Mouse (Mus musculus) heart, postnatal 25 days (tissue): ENCODE data around the gene Map3k20. TPM values are rescaled to one million over a fixed set of nuclear protein-coding genes. Genes with fewer than 3 reads are reported as not detected.

Experiments used
- DNase-seq: peaks from one replicate; pipeline ENCODE4 v3.0.0; 2022; ENCODE audit warnings: low spot score
- intact Hi-C: fragments of 180-260 bp; cut with DNase I; formaldehyde crosslinking; loops from one replicate; pipeline ENCODE4 v1.15.1; 2025
- total RNA-seq, 2 experiments: library from RNA; stranded (reverse); gene quantifications; 2 replicates each; pipeline ENCODE4 v1.2.3; 2021

Gene Map3k20
- total RNA-seq, result 100 to 1,000 TPM; 271 to 291 TPM

DNA sequence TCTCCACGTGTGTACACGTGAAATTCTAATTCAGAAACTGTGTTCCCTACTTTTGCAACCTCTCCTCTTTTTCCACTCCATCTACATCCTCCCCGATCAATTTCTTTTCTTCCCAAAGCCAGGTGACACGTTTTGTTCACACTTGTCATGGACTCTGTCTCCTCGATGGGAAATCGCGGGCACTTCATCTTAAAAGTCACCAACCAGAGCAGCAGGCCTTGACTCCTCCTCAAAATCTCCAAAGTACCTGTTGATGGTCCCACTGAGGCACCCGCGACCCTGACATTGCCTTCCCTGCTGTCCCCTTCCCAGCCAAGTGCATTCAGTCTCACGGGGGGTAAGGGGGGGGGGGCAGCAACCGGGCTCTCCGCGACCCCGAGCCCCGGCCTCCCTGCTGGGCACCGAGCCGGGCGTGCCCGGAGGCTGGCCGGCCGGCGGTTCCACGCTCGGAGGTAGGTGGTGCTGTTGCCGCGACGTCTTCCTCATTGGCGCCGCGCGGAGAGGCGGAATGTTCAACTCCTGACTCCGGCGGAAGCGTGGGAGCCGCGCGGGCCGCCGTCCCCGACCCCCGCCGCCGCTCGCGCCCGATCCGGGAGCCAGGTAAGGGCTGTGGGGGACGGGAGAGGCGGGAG lies at the start of gene Map3k20:
Gene Map3k20, plus strand, starts transcription at position 382 of the 632 bp plus-strand sequence.
- DNase-seq, result peak; percentile 54
- intact Hi-C loops, result loop anchor here (5.0 kb wide), 1 partner anchor 43 kb away; no protein-coding TSS in a partner anchor

DNA sequence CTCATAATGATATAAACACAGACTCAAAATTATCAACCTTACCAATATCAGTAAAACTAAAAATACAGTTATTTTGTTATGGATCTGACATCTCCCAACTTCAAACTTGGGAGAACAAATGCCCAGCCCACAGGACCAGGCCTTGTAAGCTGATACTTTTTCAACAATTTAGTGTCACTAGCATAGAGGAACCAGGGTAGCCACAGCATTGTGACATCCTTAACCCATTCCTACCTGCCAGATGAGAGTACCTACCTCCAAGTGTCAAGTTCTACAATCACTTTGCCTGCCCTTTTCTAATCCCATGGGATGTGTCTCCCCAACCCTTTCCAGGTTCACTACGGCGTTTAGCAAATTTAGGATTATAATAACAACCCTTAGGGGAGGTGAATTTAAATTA lies 47.0 kb upstream of the Map3k20 start:
- no peak for DNase-seq
- intact Hi-C loops, result no loop called here

DNA sequence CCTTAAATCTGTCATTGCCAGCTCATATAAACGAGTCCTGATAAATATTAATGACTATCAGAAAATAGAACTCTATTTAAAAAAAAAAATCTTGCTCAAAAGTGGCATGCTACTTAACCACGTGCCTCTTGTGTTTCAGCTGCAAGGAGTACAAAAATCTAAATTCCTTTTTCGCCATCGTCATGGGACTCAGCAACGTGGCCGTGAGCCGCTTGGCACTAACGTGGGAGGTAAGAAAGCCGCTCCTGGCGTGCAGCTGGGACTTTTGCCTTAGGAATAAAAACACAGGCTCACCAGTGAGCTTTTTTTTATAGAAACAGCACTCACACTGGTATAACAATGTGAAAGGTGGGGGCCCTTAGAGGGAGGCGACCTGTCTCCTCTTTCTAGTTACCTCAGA lies 46.5 kb upstream of the Map3k20 start:
- DNase-seq, result no peak
- intact Hi-C loops, result no loop called here

DNA sequence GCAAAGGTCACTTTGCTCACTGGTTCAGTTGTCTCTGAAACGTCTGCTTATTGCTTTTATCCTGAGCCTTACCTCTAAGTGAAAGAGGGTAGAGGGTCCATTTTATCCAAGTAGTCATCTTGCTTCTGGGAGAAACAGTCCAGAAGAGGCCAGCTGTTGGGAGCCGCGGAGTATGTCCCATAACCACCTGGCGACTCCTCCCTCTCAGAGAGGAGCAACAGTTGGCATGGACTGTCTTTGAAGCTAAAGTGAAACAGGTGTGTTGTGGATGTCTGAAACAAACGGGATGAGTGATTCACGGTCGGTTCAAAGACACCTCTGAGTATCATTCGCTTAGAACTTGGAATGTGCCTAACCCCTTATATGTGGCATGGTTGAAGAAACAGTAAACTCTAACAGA lies 46.0 kb upstream of the Map3k20 start:
- intact Hi-C loops, result no loop called here
- no peak for DNase-seq

DNA sequence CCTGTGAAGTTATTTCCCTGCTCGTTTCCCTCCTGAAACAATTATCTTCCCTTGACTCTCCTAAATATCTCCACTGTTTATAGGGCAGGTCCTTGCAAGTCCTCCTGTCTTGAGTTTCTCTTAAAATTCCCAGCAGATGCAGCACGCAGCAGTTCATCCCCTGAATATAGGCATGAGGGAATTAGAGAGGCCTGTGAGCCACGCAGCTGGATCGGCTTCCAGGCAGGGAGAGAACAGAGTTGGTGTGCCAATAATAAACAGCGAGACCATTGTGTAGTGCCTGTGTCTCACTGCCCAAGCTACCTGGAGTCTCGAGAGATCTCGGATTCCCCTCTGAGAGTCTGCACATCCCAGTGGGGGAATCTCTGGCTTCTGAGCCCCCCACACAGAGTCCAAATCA lies 45.4 kb upstream of the Map3k20 start:
- intact Hi-C loops, result loop anchor here (5.0 kb wide), 1 partner anchor 47 kb away; the partner anchor contains the start of gene Map3k20

DNA sequence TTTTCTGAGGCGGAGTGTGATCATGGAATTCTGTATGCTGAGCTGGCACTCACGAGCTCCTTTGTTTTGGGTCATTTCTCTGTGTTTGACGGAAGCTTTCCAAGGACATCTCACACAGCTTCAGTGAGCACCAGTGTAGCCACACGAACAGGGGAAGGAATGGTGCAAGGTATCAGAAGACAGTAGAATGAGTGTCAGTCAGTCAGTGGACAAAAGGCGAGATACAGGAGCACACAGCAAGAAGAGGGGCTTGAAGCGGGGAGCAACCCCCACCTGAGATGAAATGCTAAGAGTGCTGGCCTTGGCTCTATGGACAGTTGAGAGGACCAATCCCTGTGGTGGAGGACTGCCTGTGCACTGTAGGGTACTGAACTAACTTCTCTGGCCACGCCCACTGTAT lies 44.7 kb upstream of the Map3k20 start:
- intact Hi-C loops, result loop anchor here (5.0 kb wide), 1 partner anchor 47 kb away; the partner anchor contains the start of gene Map3k20
- no peak for DNase-seq

More for the DNA sequence above, 45.4 kb upstream of the Map3k20 start:
- no peak for DNase-seq

DNA sequence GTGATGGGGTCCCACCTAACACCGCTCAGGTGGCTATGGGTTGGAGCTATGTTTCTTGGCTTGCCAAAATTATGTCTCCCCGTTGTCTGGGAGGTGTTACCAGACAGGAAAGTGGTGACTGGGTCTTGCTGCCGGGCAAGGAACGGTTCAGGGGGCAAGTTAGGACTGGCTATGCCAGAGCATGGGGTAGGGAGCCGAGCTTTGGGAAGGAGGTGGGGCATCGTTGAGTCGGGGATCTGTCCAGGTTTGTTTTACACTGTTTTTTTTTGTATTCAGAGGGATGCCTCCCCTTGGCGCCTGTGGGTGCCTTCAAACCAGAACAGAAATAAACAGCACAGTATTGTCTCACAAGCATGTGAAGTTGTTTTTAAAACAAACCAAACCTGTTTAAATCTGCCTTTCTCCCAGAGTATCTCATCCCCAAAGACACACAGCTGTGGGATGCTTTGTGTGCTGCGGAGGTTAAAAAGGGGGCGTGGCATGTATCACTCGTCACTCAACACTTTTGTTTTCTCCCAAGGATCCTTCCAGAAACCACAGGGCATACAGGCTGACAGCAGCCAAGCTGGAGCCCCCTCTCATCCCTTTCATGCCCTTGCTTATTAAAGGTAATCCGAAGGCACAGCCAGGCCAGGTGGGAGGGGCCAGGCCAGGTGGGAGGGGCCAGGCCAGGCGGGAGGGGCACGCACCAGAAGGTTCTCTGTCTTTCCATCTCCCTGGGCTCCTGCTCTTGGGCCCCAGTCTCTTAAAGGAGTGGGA lies 43.5 kb upstream of the Map3k20 start:
- intact Hi-C loops, result loop anchor here (5.0 kb wide), 1 partner anchor 45 kb away; the partner anchor contains the start of gene Map3k20
- DNase-seq, result no peak

DNA sequence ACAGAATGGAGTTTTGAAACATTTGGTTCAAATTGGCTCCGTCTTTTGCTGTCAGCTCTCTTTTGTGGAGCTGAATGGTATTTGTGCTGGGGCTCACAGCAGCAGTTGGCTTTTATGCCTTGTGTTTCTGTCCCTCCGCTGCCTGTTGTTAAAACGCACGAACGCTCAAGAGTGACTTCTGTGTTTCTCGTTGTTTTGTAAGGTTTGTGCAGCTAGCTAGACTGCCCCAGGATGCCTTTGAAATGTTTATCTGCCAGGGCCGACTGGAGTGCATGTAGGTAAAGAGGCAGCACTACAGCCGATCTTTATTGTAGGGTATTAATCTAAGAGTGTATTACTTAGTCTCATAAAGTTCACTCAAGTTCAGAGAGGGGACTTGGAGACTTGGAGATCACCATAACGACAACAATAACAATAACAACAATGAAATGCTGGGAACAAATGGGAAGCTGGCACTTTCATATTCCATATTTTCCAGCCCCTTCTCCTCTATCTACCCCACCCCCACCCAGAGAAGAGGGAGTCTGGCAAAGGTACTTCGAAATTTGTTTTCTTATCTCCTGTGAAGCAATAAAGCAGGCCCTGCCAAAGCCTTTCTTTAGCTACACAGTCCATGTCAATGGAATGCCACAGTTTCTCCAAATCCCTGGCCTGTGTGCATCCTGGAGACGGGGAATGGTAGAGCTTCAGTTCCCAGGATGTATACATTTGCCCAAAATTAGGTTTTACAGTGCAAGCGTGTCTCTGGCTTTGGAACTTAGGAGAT lies 42.3 kb upstream of the Map3k20 start:
- DNase-seq, result no peak
- intact Hi-C loops, result loop anchor here (5.0 kb wide), 1 partner anchor 44 kb away; the partner anchor contains the start of gene Map3k20

DNA sequence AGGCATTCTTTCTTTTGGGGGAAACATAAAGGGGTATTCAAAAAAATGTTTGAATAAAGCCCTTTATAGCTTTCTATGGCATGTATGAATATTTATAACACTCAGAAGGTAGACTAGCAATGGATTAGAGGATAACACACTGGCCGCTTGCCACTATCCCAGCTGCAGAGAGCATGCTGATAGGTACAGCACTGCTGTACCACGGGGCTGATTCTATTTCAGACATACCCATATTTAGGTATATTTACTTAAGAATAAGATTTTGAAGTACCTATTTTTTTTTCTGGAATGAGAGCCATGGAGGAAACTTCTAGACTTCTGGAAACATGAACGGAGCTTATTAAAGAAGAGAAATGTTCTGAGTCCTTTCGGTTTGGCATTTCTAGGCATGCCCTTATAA lies 39.8 kb upstream of the Map3k20 start:
- intact Hi-C loops, result no loop called here
- DNase-seq, result no peak

DNA sequence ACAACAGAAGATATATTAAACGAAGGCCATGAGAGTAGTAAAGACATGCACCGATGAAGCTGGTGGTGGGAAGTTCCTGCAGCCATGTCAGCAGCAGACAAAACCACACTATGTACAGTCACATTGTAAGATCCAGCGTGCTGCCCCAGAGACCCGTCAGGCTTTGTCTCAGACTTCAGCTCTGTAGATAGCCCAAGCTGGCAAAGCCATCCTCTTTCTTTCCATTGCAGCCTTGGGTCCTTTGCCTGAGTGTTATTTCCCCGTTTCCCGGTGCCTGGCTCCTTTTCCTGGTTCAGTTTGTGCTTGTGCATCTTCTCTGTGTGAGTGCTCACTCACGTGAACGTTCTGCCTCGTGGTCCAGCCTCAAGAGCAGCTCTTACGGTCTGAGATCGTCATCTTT lies 39.1 kb upstream of the Map3k20 start:
- no peak for DNase-seq
- intact Hi-C loops, result no loop called here

DNA sequence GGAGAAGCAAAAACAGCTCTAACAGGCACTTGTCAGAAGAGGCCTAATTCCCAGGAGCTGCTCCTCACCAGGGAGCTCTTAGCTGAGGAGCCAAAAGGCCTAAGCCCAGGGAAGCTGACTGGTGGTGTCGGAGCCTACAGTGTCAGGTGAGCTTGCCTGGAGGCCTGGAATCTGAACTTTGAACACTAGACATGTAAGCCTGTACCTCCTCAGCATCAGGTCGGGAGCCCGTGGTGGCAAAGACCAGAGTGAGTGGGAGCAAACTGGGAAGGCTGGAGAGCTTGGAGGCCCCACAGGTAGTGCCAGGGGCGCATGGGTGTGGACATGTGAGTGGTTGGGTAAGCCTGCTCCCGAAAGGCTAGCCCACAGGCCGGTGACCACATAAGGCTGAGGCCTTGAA lies 37.6 kb upstream of the Map3k20 start:
- intact Hi-C loops, result no loop called here
- DNase-seq, result no peak

DNA sequence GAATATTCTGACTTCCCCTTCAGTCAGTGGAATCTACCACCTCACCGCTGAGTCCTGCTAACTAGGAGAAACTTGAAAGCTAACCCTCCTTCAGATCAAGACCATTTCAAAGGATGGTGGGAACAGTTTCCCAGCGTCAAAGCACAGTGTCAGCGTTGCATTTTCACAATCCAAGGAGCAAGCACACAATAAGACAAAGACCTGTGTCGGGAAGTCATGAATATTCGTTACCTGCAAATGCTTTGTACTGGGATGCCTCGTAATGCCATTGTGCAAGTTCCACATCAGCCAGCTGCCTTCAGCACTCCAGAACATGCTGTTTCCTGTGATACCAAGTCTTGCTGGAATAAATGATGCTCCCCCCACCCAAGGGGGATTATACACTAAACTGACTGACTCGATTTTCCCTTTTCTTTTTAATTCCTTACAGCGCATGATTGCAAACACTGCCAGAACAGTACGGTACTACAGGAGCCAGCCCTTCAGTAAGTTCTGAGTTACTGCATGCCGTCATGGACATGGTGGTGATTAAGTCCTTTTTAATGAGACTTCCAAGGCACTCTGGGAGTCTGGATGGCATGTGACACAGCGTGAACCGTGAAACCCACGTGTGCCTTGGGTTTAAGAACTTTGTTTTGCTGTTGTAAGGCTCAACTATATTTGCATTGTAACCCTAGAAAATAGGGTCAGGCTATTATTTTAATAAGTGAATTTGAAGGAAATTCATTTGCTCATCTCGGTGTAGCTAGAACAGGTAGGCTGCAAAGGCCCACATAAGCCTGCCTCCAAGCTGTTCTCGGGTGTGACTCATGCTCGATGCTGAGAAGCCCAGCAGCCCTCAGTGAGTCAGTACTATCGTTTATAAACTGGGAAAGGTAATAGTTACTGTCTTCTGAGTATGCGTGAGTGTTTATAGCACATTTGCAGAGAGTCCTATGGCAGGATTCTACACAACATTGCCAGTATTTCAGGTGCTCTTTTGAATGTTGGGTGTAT lies 32.6 kb upstream of the Map3k20 start:
- no peak for DNase-seq
- intact Hi-C loops, result no loop called here

DNA sequence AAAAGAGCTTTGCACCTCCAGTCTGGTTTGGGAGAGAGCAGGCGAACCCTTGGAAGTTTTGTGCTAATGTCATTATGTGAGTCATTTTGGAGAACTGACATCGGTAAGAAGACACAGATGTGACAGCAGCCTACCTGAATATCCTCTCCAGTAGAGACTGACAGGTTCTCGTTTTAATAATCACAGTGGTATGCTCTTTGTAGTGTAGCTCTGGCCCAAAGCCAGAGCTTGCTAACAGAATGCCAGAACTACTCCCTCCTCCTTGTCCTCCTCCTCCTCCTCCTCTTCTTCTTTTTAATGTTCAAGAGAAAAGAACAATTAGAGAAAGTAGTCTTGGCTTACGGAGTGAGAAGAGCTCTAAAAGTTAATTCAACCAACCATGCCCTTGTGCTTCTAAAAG lies 31.6 kb upstream of the Map3k20 start:
- intact Hi-C loops, result no loop called here
- no peak for DNase-seq

DNA sequence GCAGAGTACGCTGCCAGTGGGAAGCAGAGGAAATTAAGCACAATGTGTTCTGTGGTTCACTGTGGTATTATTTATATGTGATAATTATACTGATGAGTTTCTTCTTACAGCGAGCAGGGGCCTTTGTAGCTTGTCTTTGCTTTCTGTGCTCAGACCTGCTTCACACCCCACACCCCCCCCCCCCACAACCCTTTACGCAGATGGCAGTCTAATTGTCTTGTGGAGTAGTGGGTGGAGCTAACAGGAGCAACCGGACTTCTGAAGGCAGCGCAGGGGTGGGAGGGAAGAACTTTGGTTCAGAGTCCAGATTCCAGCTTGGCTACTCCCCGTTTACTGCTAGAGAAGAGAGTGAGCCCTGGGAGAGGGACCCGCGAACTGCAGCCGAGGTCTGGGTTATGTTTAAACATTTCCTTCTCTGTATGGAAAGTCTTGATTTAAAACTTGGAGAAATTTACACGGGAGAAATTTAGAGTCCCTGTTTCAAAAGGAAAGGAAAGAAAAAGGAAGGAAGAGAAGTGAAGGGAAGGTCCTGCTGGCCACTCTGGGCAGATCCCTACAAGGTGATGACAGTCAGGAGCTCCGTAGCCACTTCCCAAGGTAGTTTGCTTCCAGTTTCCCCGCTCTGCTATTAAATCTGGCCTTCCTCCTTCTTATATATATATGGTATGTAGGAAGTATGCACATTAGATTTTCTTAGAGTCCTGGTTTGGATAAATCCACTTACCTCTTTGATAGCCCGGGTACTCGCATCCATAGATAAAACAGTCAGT lies 30.4 kb upstream of the Map3k20 start:
- intact Hi-C loops, result no loop called here
- DNase-seq, result no peak

DNA sequence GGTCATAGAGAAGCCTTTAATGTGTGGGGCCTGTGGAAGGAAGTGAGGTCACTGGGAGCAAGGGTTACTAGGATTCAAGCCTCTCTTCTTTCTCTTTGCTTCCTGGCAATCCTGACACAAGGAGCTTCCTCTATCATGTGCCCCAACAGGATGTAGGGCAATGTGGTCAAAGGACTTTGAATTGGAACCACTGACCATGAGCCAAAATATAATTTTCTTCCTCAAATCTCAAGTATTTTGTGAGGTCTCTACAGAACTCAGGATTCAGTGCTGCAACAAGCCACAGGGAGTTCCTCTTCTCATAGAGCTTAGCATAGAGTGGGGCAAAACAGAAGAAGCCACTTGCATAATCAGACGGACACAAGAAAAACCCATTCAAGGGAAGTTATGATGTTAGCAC lies 24.7 kb upstream of the Map3k20 start:
- no peak for DNase-seq
- intact Hi-C loops, result no loop called here

DNA sequence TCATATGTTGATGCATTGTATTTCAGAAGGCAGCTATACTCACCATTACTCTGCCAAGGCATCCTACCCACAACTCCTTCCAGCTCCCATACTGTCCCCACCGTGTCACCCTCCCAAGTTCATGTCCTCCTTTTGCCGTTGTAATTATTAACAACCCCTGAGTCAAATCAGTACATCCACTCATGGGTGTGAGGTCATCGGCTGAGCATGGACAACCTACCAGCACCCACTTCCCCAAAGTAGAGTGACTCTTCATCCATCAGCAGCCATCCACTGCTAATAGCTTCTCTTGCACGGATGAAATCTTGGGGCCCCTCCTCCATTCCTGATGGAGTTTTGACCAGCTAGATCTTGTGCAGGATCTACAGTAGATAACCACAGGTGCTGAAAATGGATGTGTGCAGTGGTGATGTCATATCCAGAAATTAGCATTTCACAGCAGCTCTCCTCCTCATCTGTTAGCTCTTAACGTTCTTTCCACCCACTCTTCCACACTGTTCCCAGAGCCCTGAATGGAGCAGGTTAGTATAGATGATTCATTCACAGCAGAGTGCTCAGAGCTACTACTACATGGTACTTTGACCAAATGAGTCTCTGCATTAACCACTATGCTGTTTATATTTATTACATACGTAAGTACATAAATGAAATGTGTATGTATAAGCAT lies 22.5 kb upstream of the Map3k20 start:
- intact Hi-C loops, result no loop called here
- no peak for DNase-seq

DNA sequence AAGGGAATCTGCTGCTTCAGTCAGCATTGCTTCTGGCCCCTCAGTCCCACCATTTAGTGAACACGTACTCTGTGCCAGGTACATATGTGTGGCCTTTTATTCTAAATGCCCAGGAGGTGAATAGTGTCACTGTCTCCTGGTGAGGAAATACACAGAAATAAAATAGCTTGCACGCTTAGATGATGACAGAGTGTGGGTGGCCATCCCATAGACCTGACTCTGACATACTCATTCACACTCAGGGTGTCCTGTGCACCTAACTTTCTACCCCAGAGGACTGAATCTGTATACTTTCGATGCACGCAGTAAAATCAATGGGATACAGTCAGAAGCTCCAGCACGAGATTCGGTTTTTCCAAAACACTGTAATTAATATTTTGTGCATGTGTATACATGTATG lies 18.0 kb upstream of the Map3k20 start:
- intact Hi-C loops, result no loop called here
- DNase-seq, result no peak

DNA sequence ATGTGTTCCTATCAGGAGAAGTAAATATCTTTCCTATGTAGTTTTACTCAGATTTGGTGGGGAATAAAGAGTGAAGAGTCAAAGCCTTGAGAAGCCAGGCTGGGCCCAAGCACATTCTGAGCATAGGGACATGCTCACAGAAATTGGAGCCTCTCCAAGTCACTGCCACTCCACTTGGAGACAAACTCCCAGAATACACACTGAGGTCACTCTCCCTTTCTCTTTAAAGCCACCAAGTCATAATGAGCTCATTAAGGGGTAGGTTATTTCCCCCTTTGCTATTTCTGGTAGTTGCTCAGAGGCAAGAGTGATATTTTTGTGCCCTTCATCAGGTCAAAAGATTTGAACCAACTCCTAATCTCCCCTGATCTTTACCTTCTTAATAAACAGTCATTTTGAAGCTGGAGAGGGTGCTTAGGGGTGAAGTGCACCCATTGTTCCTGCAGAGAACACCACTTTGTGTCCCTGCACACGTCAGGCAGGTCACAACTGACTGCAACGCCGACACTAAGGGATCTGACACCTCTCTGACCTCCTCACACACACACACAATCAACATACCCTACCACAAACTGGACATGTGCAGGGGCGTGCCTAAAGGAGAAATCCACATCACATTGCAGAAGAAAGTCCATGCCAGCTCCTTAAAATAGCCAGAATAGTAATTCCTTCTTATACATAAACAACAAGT lies 15.6 kb upstream of the Map3k20 start:
- no peak for DNase-seq
- intact Hi-C loops, result no loop called here
